Mouse (Mus musculus) heart, postnatal 4 days (tissue): ENCODE results near the gene Ctxn1. TPM values are rescaled to one million over a fixed set of nuclear protein-coding genes. Genes with fewer than 3 reads are reported as not detected.

Experiments used
- DNase-seq: peaks from one replicate; pipeline ENCODE4 v3.0.0; 2021
- total RNA-seq, 2 experiments: library from RNA; stranded (reverse); gene quantifications; 2 replicates each; pipeline ENCODE4 v1.2.3; 2021

Gene Ctxn1
- total RNA-seq, 2 experiments from 2014 or later: 9.6 to 10.1 TPM

GRCm38 (mm10) chr8:4213210-4214005 is 45.7 kb downstream of the Ctxn1 start:
- peak; percentile 41 for DNase-seq

DNA sequence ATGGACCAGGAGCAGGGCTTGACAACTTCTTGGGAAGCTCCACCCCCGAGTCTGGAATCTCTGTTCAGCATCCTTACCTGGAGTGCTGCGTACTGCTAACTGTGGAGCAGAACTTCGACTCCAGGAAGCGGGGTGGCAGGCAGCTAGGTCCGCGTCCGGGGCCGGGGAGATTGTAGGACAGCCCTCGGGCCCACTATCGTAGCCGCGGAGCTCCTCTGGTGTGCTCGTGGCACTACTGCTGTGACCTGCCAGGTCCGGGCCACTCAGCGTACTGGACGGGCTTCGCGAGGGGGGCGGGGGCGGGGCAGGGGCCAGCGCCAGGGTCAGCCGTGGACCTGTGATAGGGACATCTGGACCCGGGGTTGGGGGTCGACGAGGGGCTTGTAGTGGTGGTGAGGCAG is 46.3 kb downstream of the Ctxn1 start:
- DNase-seq: no peak

GRCm38 (mm10) chr8:4211097-4211496 is 48.0 kb downstream of the Ctxn1 start:
- DNase-seq: no peak

Other genes starting within 250 kb of the Ctxn1 start
- gene Cd209f, start 153.4 kb downstream of the Ctxn1 start, total RNA-seq: not detected
- gene Cd209g, start 125.2 kb downstream of the Ctxn1 start, total RNA-seq: not detected
- 10 to 100 TPM; 19.1 to 26.0 TPM for gene Evi5l, start 92.7 kb downstream of the Ctxn1 start, total RNA-seq
- gene Prr36, start 41.8 kb downstream of the Ctxn1 start, total RNA-seq: under 1 TPM; 0.05 to 0.07 TPM
- under 1 TPM; 0.14 TPM for gene Lrrc8e, start 32.4 kb downstream of the Ctxn1 start, total RNA-seq
- 10 to 100 TPM; 66.7 to 68.9 TPM for gene Map2k7, start 20.5 kb downstream of the Ctxn1 start, total RNA-seq
- gene Gm49320, start 20.4 kb downstream of the Ctxn1 start, total RNA-seq: under 1 TPM; 0.24 to 0.52 TPM
- 1 to 10 TPM; 4.0 to 5.5 TPM for gene Tgfbr3l, start 11.1 kb downstream of the Ctxn1 start, total RNA-seq
- 10 to 100 TPM; 19.5 to 21.6 TPM for gene Snapc2, start 6.2 kb downstream of the Ctxn1 start, total RNA-seq
- gene Timm44, start 16.6 kb upstream of the Ctxn1 start, total RNA-seq: 100 to 1,000 TPM; 107 to 112 TPM
- 10 to 100 TPM in 1 of 2 experiments, 1 to 10 TPM in 1; 8.2 to 10.3 TPM for gene Ccl25, start 65.9 kb upstream of the Ctxn1 start, total RNA-seq
- 10 to 100 TPM; 95.8 to 96.1 TPM for gene Elavl1, start 66.1 kb upstream of the Ctxn1 start, total RNA-seq
- gene Cers4, start 233.8 kb upstream of the Ctxn1 start, total RNA-seq: 10 to 100 TPM; 59.9 to 65.8 TPM